Mouse (Mus musculus) E14TG2a.4 (cell line): ENCODE measurements around the gene Castor1.

Experiments
- H3K27me3 ChIP-seq: 2 replicates; pipeline ENCODE4 v1.6.1; 2014; ENCODE audit warnings: low read length, control low read depth; ENCODE audit not compliant: insufficient read depth
- H3K36me3 ChIP-seq: 2 replicates; pipeline ENCODE4 v1.6.1; 2014; ENCODE audit warnings: low read length, control low read depth; ENCODE audit not compliant: insufficient read depth
- H3K4me1 ChIP-seq: replicated peaks from 2 replicates; pipeline ENCODE4 v1.6.1; 2014; ENCODE audit warnings: low read depth, low read length, control low read depth
- H3K4me3 ChIP-seq: replicated peaks from 2 replicates; pipeline ENCODE4 v1.5.1; 2014; ENCODE audit warnings: mild to moderate bottlenecking, low read length
- H3K9me3 ChIP-seq: 2 replicates; pipeline ENCODE4 v1.6.1; 2014; ENCODE audit warnings: low read length, control low read depth
- CTCF ChIP-seq: conservative IDR thresholded peaks from 2 replicates; pipeline ENCODE4 v1.5.1; 2014; ENCODE audit warnings: low read length
- NANOG ChIP-seq: IDR thresholded peaks from 2 replicates; pipeline ENCODE4 v1.6.1; 2014; ENCODE audit warnings: borderline replicate concordance, low read length, mixed read lengths
- POU5F1 ChIP-seq: IDR thresholded peaks from 2 replicates; pipeline ENCODE4 v1.6.1; 2014; ENCODE audit warnings: low read length, borderline replicate concordance

Castor1 gene

DNA sequence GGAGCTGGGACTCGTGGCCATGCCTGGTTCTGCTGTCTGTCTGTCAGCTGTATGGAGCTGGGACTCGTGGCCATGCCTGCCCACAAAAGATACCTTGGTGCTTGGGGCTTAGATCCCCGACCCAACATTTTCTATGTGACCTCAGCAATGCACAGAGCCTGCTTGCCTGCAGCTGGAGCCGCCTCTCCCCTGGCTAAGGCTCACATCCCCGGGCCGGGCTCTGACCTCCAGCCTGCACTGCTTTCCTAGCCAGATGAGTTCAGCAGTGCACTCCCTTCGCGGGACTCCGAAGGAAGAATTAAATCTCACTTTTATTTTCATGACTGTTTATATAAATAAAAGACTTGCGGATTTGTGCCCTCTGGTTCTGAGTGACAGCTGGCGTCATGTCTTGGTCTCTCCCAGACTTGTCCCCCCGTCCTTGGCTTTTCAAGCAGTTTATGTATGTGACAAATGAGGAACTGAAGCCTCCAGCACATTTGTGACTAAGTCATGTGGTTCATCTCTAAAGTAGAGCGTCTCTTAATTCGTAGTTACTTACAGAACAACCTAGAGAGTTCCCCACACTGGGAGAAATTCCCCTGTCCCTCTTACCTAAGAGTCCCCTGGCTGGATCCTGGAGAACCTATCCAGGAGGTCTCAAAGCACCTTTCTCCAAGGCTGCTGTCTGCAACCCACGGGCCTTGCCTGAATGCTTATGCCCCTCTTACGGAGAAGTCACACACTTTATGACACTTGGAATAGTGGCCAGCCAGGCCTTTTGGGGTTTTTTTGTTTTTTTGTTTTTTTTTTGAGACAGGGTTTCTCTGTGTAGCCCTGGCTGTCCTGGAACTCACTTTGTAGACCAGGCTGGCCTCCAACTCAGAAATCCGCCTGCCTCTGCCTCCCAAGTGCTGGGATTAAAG is 4.3 kb downstream of the Castor1 start:
- H3K4me1 ChIP-seq, result peaks cover 64% of the 10 kb centered on the region
- no peaks in the 10 kb centered on the region for H3K9me3 ChIP-seq
- no peak for TF ChIP-seq POU5F1
- TF ChIP-seq CTCF, result no peak
- TF ChIP-seq NANOG, result no peak
- H3K36me3 ChIP-seq, result peaks cover 27% of the 10 kb centered on the region
- H3K27me3 ChIP-seq, result no peaks in the 10 kb centered on the region
- H3K4me3 ChIP-seq, result no peak overlapping the region; the same call in 1 of the 2 replicates

DNA sequence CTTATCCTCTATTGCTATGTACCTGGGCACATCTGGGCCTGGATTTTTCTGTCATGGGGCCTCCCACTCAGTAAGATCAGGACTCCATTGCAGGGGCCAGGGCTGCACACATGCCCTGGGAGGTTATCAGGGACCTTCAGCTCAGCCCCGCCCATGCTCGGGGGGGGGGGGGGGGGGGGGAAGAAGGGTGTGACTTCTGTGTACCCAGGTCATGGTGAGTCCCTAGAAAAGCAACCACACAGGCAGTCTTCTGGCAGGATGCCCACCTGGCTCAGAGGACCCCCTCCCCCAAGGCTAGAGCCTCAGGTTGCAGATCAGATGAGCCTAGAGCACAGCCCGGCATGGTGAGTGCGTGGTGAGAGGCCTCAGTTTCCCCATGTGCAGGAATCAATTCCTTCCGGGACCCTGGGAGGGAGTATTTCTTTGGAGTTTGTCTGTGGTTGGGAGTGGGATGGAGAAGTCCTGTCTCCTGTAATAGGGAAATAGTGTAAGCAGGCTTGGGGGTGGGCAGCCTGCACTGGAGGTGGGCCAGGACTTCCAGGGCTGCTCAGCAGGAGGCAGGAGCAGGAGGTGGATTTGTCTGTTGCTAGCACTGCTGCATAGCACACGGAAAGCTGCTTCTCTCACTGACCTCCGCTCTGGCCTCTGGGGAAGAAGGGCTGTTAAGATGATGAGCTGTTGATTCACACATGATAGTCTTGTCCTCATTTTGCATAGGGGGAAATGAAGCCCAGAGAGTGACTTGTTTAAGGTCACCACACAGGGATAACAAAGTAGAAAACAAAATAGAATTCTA is 5.6 kb downstream of the Castor1 start:
- peaks cover 27% of the 10 kb centered on the region for H3K36me3 ChIP-seq
- no peaks in the 10 kb centered on the region for H3K9me3 ChIP-seq
- no peak overlapping the region; the same call in 1 of the 2 replicates for H3K4me3 ChIP-seq
- no peak for TF ChIP-seq CTCF
- H3K4me1 ChIP-seq, result peaks cover 62% of the 10 kb centered on the region
- H3K27me3 ChIP-seq, result no peaks in the 10 kb centered on the region

DNA sequence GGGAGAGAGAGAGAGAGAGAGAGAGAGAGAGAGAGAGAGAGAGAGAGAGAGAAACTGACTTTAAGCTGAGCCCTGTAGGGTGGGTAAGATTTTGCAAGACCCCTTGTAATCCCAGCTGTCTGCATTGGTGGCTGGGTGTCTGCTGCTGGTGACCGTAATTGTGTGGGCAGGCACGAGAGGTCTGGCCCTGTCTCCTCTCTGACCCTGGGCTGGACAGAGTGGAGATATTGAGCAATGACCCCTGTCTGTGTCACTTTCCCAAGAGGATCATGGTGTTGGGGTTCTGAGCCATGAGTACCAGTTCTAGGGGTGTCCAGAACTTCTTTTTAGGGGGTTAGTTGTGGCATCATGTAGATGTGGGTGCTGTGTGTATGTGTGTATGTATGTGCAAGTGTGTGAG is 6.2 kb downstream of the Castor1 start:
- no peak for TF ChIP-seq NANOG
- no peak for TF ChIP-seq POU5F1
- TF ChIP-seq CTCF, result no peak
- Histone ChIP-seq H3K9me3 (no peaks in the 10 kb centered on the region), H3K36me3 (peaks cover 27% of the 10 kb centered on the region)

DNA sequence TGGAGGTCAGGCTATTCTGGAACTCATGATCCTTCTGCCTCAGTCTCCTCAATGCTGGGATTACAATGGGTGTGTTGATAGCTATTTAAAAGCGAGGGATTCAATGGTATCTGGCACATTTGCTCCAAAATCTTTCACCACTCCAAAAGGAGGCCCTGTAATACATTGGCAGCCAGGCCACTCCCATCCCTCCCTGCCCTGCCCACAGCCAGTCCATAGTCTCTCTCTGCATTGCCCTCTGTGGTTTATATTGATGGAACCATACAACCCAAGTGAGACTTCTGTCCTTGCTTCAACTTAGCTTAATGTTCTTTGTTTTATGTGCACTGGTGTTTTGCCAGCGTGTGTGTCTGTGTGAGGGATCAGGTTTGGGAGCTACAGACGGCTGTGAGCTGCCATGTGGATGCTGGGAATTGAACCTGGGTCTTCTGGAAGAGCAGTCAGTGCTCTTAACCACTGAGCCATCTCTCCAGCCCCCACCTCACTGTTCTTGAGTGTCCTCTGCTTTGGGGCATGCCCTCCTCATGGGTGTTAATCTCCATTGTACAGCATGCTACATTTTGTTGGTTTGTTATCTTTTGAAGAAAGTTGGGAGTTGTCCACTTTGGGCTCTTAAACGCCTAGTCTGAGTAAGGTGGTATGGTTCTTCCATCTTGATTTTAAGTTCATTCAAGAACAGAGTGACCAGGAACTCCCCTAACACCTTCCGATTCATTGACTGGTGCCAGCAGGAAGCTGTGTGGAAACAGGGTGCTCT is 8.7 kb downstream of the Castor1 start:
- peaks cover 60% of the 10 kb centered on the region for H3K4me1 ChIP-seq
- no peaks in the 10 kb centered on the region for H3K27me3 ChIP-seq
- TF ChIP-seq POU5F1 (no peak), NANOG (no peak), CTCF (no peak)
- no peak overlapping the region for H3K4me3 ChIP-seq
- H3K9me3 ChIP-seq, result no peaks in the 10 kb centered on the region
- H3K36me3 ChIP-seq, result peaks cover 8% of the 10 kb centered on the region

More for the DNA sequence above, 6.2 kb downstream of the Castor1 start:
- Histone ChIP-seq H3K4me1 (peaks cover 63% of the 10 kb centered on the region), H3K4me3 (no peak overlapping the region), H3K27me3 (no peaks in the 10 kb centered on the region)

GRCm38 (mm10) chr11:4228463-4228862 is 10.4 kb downstream of the Castor1 start:
- TF ChIP-seq NANOG (no peak), CTCF (no peak), POU5F1 (no peak)
- Histone ChIP-seq H3K4me1 (peaks cover 46% of the 10 kb centered on the region), H3K27me3 (no peaks in the 10 kb centered on the region), H3K9me3 (no peaks in the 10 kb centered on the region), H3K36me3 (no peaks in the 10 kb centered on the region), H3K4me3 (no peak overlapping the region)

- H3K4me1 ChIP-seq, result peaks cover 45% of the 10 kb centered on the region
Measured at GRCm38 (mm10) chr11:4229841-4230240, 11.8 kb downstream of the Castor1 start.

DNA sequence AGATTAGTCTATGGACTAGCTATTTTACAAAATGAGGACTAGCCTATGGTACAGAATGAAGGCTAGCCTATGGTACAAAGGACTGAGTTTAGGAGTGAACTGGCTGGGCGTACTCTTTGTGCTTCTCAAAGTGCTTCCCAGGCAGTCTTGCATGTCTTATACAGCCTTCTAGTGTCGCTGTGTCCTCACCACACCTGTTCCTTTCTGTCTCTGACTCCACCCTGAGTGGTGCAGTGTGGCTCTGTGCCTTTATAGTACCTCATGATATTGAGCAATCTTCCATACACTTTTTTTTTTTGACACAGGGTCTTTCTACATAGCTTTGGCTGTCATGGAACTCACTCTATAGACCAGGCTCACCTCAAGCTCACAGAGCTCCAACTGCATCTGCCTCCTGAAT is 13.4 kb downstream of the Castor1 start:
- TF ChIP-seq POU5F1 (no peak), CTCF (no peak), NANOG (no peak)
- Histone ChIP-seq H3K4me1 (peaks cover 57% of the 10 kb centered on the region), H3K4me3 (peak overlapping the region; percentile 51; the same call in 1 of the 2 replicates), H3K9me3 (no peaks in the 10 kb centered on the region), H3K36me3 (no peaks in the 10 kb centered on the region), H3K27me3 (peaks cover 9% of the 10 kb centered on the region)

More at GRCm38 (mm10) chr11:4229841-4230240, 11.8 kb downstream of the Castor1 start:
- TF ChIP-seq CTCF (no peak), NANOG (no peak), POU5F1 (no peak)
- Histone ChIP-seq H3K27me3 (no peaks in the 10 kb centered on the region), H3K36me3 (no peaks in the 10 kb centered on the region), H3K4me3 (peak overlapping the region; percentile 60), H3K9me3 (no peaks in the 10 kb centered on the region)

- H3K36me3 ChIP-seq, result no peaks in the 10 kb centered on the region
- H3K4me1 ChIP-seq, result peaks cover 69% of the 10 kb centered on the region
- TF ChIP-seq NANOG (no peak), POU5F1 (no peak), CTCF (no peak)
- H3K9me3 ChIP-seq, result no peaks in the 10 kb centered on the region
- no peak overlapping the region for H3K4me3 ChIP-seq
- peaks cover 19% of the 10 kb centered on the region for H3K27me3 ChIP-seq
Measured at GRCm38 (mm10) chr11:4232644-4233043, 14.6 kb downstream of the Castor1 start.
